11 mouse cellular contexts compared by ENCODE assay signal in genomic region chr13:98440293-98440952, GRCm38 (mm10). TPM values are rescaled to one million over a fixed set of nuclear protein-coding genes. Genes with fewer than 3 reads are reported as not detected.
DNase-seq lines count a peak whose midpoint lies in the region; ATAC-seq lines count a peak whose summit lies in the region.
"Had no signal": no experiment of that assay in that cellular context is flagged by ENCODE, and none has a peak within 500 bp of the region (broad histone marks: within the 10 kb centered on the region; RNA-seq: fewer than 3 reads in every experiment).

No protein-coding gene starts in this region.

- DNase-seq in heart, postnatal 25 days (ENCODE audit: low spot score): no peak
- DNase-seq in 3T3-L1 (ENCODE audit: low read depth, low spot score): peak; percentile 68
- DNase-seq in limb, embryonic 10.5 days (ENCODE audit: low spot score): peak; percentile 50
- DNase-seq in layer of hippocampus, adult 18-20 months (ENCODE audit: low spot score in 2 of 2): no peak
- DNase-seq in adrenal gland, postnatal 4 days (ENCODE audit: low spot score in 2 of 2): no peak

- H3K9me3 ChIP-seq in heart, embryonic 11.5 days (replicated peaks; ENCODE audit: control insufficient read depth, low read length): no peaks in the 10 kb centered on the region
- no peaks in the 10 kb centered on the region for H3K9me3 ChIP-seq in embryonic facial prominence, embryonic 15.5 days (replicated peaks)
- H3K9me3 ChIP-seq in limb, embryonic 10.5 days (replicated peaks): no peaks in the 10 kb centered on the region
- no peaks in the 10 kb centered on the region for H3K9me3 ChIP-seq in forebrain, embryonic 15.5 days
- H3K9me3 ChIP-seq: hindbrain, embryonic 15.5 days had no signal

- intact Hi-C loops in heart, postnatal 25 days (cut with DNase I): no loop called here

- H3K27me3 ChIP-seq in heart, embryonic 11.5 days (ENCODE audit: control insufficient read depth, insufficient read depth, low read length): no peaks in the 10 kb centered on the region
- H3K27me3 ChIP-seq in embryonic facial prominence, embryonic 15.5 days: no peaks in the 10 kb centered on the region
- H3K27me3 ChIP-seq in limb, embryonic 10.5 days (ENCODE audit: low read depth, poor library complexity, severe bottlenecking): no peaks in the 10 kb centered on the region
- no peaks in the 10 kb centered on the region for H3K27me3 ChIP-seq in forebrain, embryonic 15.5 days
- H3K27me3 ChIP-seq: hindbrain, embryonic 15.5 days had no signal

- no peak overlapping the region for H3K4me3 ChIP-seq in heart, embryonic 11.5 days (ENCODE audit: low read depth, low read length)
- no peak overlapping the region for H3K4me3 ChIP-seq in embryonic facial prominence, embryonic 15.5 days (replicated peaks)
- no peak overlapping the region for H3K4me3 ChIP-seq in limb, embryonic 10.5 days
- no peak overlapping the region for H3K4me3 ChIP-seq in forebrain, embryonic 15.5 days
- H3K4me3 ChIP-seq: hindbrain, embryonic 15.5 days had no signal

- no peak overlapping the region for H3K27ac ChIP-seq in heart, embryonic 11.5 days (ENCODE audit: low read depth, low read length)
- H3K27ac ChIP-seq in embryonic facial prominence, embryonic 15.5 days (replicated peaks): peak overlapping the region; percentile 58
- no peak overlapping the region for H3K27ac ChIP-seq in limb, embryonic 10.5 days
- no peak overlapping the region for H3K27ac ChIP-seq in forebrain, embryonic 15.5 days (replicated peaks)
- H3K27ac ChIP-seq: hindbrain, embryonic 15.5 days; macrophage had no signal

- H3K4me2 ChIP-seq in heart, embryonic 11.5 days: peak overlapping the region; percentile 17
- H3K4me2 ChIP-seq in embryonic facial prominence, embryonic 15.5 days (replicated peaks): peak overlapping the region; percentile 6; the same call in 1 of the 2 replicates
- H3K4me2 ChIP-seq in forebrain, embryonic 15.5 days (replicated peaks): no peak overlapping the region
- H3K4me2 ChIP-seq: hindbrain, embryonic 15.5 days had no signal

- H3K4me1 ChIP-seq in heart, embryonic 11.5 days (ENCODE audit: control insufficient read depth, insufficient read depth, low read length): no peaks in the 10 kb centered on the region
- peaks cover 5% of the 10 kb centered on the region for H3K4me1 ChIP-seq in embryonic facial prominence, embryonic 15.5 days
- H3K4me1 ChIP-seq in limb, embryonic 10.5 days: peaks cover 21% of the 10 kb centered on the region
- no peaks in the 10 kb centered on the region for H3K4me1 ChIP-seq in forebrain, embryonic 15.5 days
- H3K4me1 ChIP-seq: hindbrain, embryonic 15.5 days had no signal

- 36% methylated on average over 13 of the region's 13 CpGs for WGBS in heart, embryonic 11.5 days (ENCODE audit: insufficient replicate concordance)
- 25% methylated on average over 13 of the region's 13 CpGs for WGBS in embryonic facial prominence, embryonic 15.5 days
- 44% methylated on average over 13 of the region's 13 CpGs for WGBS in limb, embryonic 10.5 days
- 62% methylated on average over 13 of the region's 13 CpGs for WGBS in forebrain, embryonic 15.5 days

- H3K9ac ChIP-seq in heart, embryonic 11.5 days (ENCODE audit: low read depth, low read length): no peak overlapping the region
- H3K9ac ChIP-seq in embryonic facial prominence, embryonic 15.5 days: no peak overlapping the region
- no peak overlapping the region for H3K9ac ChIP-seq in forebrain, embryonic 15.5 days (replicated peaks)
- H3K9ac ChIP-seq: hindbrain, embryonic 15.5 days had no signal

- no peaks in the 10 kb centered on the region for H3K36me3 ChIP-seq in heart, embryonic 11.5 days (ENCODE audit: control insufficient read depth, insufficient read depth, low read length)
- H3K36me3 ChIP-seq in embryonic facial prominence, embryonic 15.5 days: no peaks in the 10 kb centered on the region
- H3K36me3 ChIP-seq in limb, embryonic 10.5 days: no peaks in the 10 kb centered on the region
- H3K36me3 ChIP-seq in forebrain, embryonic 15.5 days: no peaks in the 10 kb centered on the region
- H3K36me3 ChIP-seq: hindbrain, embryonic 15.5 days had no signal

- no peak for ATAC-seq in heart, embryonic 11.5 days (replicated peaks; ENCODE audit: insufficient number of reproducible peaks, low FRiP score, low TSS enrichment)
- ATAC-seq in embryonic facial prominence, embryonic 15.5 days (ENCODE audit: insufficient number of reproducible peaks, low FRiP score, low TSS enrichment, low read depth): peak; percentile 62; the same call in 1 of the 2 replicates
- no peak for ATAC-seq in forebrain, embryonic 15.5 days (replicated peaks)

RNA-seq across cellular contexts. Expression of gene Gm10320, which starts 51.4 kb away (rescaled TPM):
- 0.37 and 0.65 TPM in 2 replicates for polyA plus RNA-seq in heart, embryonic 11.5 days (2014; fragmentation: Nextera tagmentation; extraction: Ambion mirVana)
- not detected for total RNA-seq in heart, postnatal 25 days (2021)
- 2.2 and 3.9 TPM in 2 replicates for polyA plus RNA-seq in embryonic facial prominence, embryonic 15.5 days (2015; fragmentation: Nextera tagmentation; extraction: Ambion mirVana)
- polyA plus RNA-seq in limb, embryonic 10.5 days (2016; fragmentation: Nextera tagmentation; extraction: Ambion mirVana): 0.70 and 1.5 TPM in 2 replicates
- total RNA-seq in layer of hippocampus, adult 18-20 months (2021): not detected
- under 1 TPM in 1 of 2 experiments, not detected in 1; 0.68 TPM for total RNA-seq in adrenal gland, postnatal 4 days (2021)
- polyA plus RNA-seq in forebrain, embryonic 15.5 days (2015; fragmentation: Nextera tagmentation; extraction: Ambion mirVana): 0.59 and 1.4 TPM in 2 replicates
- total RNA-seq: neutrophil, adult 5-6 weeks had no signal
- polyA plus RNA-seq: macrophage had no signal

Comparison
In these comparisons a context has a peak if more than half of its experiments do, and no peak if none do; other contexts are left out.
1. DNase-seq: peak in 3T3-L1 (single experiment) and limb, embryonic 10.5 days (single experiment); none in heart, postnatal 25 days (single experiment), layer of hippocampus, adult 18-20 months (0 of 2) and adrenal gland, postnatal 4 days (0 of 2).